Mouse (Mus musculus) brain, embryonic 14.5 days (tissue): Measurements from ENCODE around the gene AI464131.

ENCODE experiments used
- CTCF ChIP-seq: fragments of 200-500 bp; IDR thresholded peaks from 2 replicates; pipeline ENCODE4 v1.5.1; 2012; ENCODE audit warnings: inconsistent platforms, mild to moderate bottlenecking, moderate library complexity, borderline replicate concordance; ENCODE audit not compliant: insufficient read depth, insufficient read length; ENCODE audit errors: extremely low read depth
- POLR2A ChIP-seq: fragments of 200-500 bp; IDR thresholded peaks from 2 replicates; pipeline ENCODE4 v1.6.1; 2012; ENCODE audit warnings: mild to moderate bottlenecking, inconsistent platforms, borderline replicate concordance; ENCODE audit not compliant: poor library complexity, insufficient read depth, insufficient read length, severe bottlenecking; ENCODE audit errors: extremely low read depth

- no peak for TF ChIP-seq POLR2A
- no peak for TF ChIP-seq CTCF
Measured at GRCm38 (mm10) chr4:41513714-41514113, 10.8 kb upstream of the AI464131 start.
